Mouse (Mus musculus) retina, postnatal 7 days (tissue): Measurements from ENCODE around the gene Tsc22d3.
"Not testable (repeated sequence)": the region's sequence is repeated elsewhere in the genome, so short reads cannot be mapped to it uniquely, and the experiment has no call there.

Experiments
- DNase-seq: peaks from one replicate; pipeline ENCODE4 v3.0.0-alpha.2; 2012; ENCODE audit warnings: low read depth, low spot score

Tsc22d3 gene

DNA sequence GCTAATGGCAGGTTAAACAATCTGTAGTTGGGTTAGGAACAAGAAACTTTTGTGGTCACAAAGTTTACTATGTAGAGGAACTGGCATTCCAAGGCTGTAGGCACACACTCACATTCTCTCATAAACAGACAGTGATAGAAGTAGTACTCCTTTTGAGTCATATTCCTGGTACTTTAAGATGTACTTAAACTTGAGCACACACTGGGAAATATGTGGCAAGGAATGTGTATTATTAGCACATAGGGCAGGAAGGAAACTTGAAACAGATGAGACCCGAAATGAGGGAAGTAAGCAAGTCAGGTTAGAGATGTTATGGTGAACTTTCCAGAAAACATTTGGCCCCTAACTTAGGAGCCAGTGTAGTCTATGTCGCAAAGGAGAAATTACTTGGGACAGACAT is 34.7 kb downstream of the Tsc22d3 start:
- DNase-seq: no peak

DNA sequence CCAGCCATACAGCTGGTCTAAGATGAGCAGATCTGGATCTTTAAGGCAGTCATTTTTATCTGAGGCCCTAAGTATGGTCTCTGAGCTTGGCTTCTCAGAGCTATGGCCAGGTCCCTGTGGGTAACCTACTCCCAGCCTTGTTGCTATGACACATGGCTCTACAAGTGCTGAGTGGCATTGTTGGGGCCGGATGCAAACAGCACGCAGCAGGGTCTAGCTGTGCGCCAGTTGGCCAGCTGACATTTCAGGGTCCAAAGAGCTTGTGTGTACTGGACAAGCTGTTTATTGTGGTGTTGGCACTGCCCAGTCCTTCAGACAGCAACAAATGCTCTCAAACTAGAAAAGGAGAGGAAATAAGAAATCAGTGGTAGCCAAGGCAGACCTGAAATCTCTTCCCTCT is 35.2 kb downstream of the Tsc22d3 start:
- no peak for DNase-seq

DNA sequence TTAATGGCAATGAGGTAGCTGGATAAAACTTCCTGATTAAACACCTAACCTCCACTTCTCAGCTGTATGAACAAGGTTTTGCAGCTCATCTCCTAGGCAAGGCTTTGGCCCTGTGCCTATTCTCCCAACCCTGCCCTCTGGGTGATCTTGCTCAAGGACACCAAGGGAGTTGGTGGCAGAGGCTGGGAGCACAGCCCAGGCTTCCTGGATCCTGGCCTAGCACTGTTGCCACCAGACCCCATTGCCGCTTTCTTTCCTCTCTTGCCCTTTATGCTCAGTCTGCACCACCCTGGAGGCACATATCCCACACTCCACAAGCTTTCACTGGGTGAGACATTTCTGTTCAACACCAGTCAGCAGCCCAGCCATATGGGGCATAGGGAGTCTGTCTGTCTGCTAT is 35.7 kb downstream of the Tsc22d3 start:
- no peak for DNase-seq

DNA sequence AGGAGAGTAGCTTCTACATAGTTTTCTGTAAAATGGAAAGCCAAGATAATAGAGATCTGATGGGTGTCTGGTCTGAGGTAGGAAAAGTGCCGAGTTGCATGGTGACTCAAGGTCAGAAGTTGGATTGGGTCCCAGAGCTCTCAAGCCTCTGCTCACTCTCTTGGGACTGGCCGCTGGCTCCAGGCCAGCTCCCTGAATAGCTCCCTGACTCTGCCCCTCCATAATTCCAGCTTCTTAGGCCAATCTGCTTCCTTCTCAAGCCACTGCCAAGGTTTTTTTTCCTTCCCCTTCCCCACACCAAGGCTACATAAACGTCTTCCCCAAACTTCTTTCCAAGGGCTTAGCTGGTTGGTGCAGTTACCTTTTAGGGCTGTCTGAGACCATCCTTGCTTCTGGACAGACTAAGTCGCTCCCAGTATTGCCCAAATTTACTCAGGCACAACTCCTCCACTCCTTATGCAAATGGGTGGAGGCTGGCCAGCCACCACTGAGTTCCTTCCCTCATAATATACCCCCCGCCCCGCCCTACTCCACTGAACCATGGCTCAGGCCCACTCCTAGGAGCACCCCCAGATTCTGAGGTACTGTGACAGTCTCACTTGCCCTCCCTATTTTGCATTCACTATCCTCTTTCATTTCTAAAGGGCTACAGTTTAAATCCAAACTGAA is 42.1 kb downstream of the Tsc22d3 start:
- DNase-seq: no peak

DNA sequence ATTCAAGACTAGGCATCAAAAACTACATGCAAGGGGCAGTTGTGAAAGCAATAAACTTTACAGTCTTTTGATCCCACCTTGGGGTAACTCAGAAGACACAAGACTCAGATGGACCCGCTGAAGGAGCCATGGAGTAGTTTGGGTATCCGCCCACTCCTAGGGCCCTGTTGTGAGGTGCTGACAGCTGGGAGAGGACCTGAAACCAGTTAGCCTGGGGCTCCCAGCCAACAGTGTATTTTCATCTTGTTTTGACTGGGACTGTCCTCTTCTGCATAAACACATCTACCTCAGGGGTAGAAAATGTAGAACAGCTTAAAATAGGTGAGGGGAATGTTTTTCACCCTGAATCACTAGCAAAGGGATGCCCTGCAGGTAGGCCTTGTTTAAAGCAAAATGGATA is 44.5 kb downstream of the Tsc22d3 start:
- no peak for DNase-seq

DNA sequence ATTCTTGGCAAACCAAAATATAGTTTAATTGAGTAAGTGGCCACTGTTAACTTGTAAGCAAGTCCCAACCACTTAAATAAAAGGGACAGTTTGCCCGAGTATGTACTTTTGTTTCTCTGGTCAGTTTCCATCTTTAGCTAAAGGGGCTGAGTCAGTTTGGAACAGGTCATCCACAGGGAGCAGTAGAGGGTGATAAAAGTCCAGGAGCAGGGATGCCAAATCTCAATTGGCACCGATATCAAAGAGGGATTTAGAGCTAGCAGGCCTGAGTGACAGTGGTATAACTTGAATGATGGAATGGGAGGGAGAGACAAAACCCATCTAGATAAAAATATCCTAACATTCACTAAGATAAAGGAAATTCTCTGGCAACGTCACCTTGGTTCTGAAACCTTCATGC is 45.0 kb downstream of the Tsc22d3 start:
- no peak for DNase-seq

DNA sequence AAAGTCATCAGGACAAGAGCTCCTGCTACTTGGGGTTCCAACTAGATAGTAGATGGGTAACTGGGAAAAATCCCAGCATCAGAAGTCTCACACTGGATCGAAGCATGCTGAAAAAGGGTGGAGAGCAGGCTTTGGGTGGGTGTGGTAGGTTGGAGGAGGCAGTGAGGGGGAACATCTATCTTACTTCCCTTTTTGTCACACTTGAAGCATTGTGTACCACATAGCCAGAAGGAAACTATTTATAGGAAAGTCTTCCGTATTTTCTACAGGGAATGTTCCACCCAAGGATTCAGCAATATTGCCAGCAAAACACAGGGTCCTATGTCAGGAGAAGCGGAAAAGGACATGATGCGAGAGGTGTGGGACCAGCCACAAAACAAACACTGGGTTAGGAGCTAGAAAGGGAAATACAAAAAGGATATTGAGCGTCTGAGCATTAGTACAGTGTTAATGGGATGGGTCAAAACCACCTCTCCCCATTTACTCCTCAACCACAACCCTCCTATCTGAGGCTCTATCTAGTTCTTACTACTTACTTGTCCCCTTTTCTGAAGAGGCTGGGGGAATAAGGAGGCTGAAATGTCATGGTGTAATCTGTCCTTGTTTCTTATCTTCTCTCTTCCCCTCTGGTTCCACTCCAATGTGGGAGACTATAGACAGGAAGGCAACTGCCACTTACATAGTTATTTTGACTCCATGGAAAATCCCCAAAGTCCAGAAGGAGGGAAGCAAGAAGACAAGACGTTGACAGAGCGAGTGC is 52.6 kb downstream of the Tsc22d3 start:
- no peak for DNase-seq

DNA sequence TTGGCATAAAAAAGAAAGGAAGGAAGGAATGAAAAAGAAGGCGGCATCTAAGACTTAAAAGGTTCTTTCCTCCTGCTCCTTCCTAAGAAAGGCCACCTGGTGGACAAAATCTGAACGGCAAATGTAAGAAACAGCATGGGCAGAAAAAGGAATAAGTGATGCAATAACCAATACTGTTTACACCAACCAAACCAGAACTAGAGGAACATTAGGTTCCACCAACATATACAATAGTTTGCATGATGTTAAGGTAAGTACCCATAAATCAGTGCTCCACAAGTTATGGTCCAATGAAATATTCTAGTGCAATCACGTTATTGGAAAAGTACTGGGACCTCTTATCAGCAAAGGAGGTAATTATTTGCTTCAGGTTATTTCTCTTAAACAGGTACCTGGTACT is 55.7 kb downstream of the Tsc22d3 start:
- peak; percentile 37 for DNase-seq

DNA sequence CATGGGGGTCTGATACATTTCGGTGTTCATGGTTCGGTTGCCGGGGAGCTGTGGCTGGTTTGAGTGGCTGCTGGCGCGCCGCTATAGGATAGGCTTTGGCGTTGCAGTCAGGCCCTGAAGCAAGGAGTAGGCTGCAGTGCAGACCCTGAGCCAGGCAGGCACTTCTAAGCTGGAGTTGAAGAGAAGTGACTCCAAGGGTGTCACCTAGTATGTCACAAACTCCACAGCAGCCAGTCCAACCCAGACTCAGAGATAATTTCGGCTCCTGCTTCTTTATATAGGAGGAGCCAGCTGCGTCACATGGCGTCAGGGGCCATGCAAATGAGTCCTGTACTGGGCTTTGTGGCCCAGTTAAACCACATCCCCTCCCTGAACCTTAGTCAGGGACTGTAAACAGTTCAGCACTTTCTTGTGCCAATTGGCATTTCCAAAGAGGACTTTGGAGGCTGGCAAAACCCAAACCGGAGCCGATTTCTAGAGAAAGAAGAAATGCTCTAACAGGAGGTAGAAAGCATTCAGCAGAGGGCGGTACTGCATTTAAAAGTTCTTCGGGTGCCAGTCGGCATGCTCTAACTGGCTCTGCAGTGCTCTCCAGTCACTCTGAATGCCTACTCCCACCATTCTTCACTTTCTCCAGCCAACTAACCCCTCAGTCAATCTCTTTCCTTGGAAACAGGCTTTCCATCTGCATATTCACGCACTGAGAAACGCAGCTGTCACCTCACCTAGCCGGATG is 57.4 kb downstream of the Tsc22d3 start:
- DNase-seq: peak; percentile 9

DNA sequence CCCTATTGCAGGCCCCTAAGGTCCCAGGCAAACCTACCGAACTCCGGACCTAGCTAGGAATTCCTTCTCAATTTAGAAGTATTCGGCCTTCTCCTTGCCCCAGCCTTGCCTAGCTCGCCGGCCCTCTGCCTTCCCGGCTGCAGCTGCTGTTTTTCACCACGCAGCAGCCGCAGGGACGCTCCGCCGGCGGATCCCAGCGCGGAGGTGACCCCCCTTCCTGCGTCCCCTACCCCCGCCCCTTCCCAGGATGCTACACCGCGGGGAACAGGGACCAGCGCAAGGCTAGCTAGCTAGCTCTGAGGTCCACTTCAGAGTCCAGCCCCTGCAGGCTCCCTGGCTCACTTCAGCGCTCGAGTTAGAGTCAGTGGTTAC is 58.0 kb downstream of the Tsc22d3 start:
- peak; percentile 23 for DNase-seq

DNA sequence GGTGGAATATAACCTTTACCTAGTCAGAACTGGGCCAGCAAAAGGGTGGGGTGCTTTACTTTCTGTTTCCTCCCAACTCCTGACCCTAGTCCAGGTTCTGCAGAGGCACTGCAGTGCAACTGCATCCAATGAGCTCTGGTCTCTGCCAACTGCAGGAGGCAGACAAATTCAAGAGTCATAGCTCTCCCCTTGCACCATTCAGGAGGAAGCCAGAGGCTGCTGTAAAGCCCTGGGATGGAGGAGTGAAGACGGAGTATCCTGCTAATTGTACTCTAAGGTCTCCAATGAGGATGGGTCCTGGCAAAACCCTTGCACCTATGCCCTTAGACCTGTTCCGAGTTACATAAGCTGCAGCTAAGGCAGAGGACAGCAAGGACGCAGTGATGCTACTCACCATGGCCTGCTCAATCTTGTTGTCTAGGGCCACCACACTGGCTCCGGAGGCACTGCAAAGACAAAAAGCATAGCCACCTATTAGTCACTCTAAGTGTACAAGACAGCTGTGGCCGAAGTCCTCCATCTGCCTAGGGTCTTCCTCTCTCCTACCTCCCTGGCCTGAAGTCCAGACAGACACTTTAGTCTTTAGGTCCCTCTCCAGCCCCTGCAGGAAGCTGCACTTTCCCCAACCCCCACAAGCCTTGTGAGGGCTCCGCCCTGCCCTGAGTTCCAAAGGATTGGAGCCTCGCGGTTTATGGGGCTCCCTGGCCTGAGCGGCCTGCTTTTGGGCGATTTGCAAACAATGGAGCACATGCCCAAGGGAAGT is 58.6 kb downstream of the Tsc22d3 start:
- DNase-seq: no peak

DNA sequence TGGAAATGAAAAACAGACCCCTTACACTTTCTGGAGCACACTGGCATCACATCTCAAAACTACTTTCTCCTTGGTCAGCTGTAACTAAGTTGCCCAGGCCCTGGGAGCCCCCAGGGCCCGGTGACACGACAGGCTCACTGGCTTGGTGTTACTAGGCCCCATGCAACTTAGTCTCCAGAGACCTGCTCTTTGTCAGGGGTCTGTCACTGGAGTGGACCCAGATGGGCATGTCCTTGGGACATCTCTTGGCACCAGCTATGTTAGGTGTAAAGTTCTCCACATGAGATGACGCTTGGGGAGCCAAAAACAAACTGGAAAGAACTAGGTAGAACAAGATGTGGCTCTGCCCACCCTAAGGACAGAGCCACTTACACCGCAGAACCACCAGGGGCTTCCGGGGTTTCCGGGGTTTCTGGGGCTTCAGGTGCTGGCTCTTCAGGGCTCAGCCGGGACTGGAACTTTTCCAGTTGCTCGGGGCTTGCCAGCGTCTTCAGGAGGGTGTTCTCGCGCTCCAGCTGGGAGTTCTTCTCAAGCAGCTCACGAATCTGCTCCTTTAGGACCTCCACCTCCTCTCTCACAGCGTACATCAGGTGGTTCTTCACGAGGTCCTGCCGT is 59.9 kb downstream of the Tsc22d3 start:
- DNase-seq: no peak

DNA sequence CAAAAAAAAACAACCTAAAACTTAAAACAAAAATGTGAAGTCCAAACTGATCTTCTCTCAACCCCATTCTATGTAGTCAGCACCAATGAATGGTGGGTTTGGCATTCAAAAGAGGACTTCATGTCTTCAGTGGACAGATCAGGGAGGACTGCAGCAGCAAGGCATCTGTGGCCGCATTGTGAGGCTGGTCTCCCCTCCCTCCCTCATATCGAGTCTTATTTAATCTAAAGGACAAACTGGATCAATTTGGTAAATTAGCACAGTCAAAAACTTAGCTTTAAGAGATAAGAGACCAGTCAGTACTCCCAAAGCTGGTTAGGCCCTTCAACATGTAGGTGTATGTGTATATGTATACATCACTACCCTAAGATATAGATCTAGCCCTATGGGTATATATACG is 60.6 kb downstream of the Tsc22d3 start:
- DNase-seq: not testable (repeated sequence)

DNA sequence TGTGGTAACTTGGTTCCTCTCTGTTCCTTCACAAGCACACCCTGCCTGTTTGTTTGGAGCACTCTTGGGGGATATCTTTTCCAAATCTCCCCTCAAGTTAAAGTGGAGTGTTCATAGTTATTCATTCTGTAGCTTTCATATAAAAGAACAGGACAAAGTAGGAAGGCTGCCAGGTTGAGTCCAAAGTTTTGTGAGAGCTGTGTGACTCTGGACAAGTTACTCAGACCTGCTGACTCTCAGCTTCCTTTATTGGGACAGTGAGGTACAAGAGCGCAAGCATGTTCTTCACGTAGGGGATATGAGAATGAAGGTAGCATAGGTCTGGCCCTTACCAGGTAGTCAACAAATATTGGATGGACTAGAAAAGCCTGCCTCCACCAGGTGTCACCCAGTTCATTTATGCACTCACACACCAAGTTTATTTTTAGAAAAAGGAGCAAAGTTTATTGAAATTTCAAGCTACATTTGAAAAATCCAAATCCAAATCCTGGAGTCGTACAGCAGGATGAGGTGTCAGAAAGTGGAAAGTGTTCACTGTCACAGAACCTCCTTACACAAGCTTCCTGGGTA is 61.3 kb downstream of the Tsc22d3 start:
- no peak for DNase-seq

DNA sequence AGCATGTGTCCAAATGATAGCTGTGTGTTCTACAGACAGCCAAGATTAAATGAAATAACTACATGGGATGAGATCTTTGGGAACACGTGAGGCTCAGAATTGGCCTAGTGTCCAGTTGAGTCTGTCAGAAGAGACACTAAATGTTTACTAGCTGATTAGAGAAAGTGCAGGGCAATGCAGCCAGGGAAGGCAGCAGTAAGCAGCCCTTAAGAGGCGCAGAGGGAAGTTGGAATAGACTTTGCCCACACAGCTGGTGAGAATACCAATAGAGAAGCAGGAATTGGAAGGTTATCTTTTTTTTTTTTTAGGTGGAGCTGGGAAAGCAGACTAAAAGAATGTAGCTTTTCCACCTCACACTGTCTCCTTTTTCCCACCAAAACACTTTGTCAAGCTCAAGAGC is 61.8 kb downstream of the Tsc22d3 start:
- DNase-seq: no peak

DNA sequence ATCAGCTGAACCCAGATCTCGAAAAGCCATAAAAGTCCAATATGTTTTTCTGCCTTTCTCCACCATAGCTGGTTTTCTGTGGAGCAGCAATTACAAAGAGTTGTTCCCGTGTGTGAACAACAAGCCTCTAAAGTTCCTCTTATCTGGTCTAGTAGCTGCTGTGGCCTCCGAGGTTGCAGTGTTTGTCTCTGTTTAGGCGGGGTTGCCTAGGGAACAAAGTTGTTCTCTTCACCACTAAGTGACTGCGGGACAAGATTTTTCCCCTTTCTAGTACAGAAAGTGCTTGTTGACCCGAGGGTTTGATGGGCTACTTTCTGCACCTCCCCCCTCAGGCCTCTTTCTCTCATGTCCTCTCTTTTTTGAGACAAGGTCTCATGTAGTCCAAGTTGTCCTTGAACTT is 62.8 kb downstream of the Tsc22d3 start:
- DNase-seq: no peak

DNA sequence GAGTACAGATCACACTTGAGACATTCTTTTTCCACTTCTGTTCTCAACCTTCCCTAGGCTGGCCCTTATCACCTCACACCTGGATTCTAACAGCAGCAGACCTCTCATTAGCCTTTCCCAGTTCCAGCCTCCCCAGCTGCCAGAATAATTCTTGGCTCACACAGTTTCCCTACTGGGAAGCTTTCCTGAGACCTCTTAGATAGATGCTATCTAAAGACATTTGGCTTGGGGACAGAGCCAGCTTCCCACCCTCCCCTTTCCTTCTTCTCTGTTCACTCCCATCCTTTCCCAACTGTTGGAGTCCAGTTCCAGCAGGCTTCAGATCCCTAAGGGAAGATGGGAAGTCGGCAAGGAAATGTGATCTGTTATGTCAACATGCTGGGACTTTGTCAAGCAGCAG is 65.0 kb downstream of the Tsc22d3 start:
- DNase-seq: no peak

DNA sequence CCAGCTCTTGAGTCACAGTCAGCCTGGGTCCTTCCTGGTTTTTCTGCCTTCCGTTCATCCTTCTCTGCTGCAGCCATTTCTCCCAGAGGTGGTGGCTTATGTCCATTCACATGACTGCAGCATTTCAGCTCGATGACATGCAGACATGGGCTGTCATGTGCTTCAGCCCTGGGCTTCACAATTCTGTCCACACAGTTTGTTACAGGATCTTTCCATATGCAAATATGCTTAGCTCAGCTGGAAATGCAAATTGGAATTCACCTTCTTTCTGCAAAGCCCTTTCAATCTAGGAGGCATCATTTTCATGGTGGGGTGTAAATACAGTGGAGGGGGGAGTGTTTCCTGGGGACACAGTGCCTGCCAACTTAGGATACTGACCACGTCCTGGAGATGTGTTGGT is 66.2 kb downstream of the Tsc22d3 start:
- DNase-seq: no peak

DNA sequence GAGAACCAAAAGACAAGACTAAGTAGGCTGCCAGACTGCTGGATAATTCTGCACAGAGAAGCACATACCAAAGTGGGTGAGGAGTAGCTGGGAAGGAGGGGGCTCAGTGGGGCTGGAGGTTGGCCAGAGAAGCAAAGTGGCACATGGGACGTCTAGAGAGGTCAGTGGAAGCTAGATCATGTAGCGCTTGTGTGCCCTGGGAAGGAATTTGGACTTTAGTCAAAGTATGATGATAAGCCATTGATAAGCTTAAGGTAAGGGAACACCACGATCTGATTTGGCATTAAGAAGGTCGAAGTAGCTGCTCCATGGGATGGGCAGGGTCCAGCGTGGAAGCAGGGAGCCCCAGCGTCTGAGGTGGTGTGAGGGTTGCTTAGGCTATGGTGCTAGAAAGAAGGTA is 68.1 kb downstream of the Tsc22d3 start:
- no peak for DNase-seq

DNA sequence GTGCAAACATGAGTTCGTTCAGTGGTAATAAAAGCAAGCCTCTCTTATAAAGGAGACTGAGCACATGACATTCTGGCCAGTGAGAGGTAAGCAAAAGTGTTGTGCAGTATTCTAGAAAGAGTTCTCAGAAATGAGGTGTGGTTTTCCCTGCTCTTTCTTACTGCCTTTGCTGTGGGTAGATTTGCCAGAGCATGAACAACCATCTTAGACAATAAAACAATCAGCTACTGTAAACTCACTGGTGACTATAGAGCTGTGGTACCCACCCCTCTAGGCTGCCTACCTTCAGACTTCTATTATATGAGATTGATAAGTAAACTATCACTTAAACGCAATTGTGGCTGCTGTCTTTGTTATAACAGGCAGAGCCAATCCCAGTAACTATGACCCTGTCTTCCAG is 69.1 kb downstream of the Tsc22d3 start:
- no peak for DNase-seq

DNA sequence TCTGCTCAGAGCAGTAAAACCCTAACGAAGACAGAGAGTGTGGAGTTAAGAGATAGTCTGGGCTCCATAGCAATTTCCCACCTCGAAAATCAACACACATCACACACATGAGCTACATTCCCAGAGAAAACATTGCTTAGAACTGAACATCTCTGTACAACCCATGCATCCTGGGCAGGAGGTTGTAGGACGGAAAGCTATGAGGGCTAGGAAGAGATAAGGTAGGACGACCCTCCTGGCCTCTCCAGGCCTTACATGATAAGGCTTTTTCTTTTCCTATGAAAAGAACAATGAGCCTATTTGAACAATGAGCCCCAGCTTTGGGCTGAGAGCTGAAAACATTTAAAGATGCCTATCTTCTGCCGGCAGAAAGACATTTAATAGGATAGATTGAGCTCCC is 69.8 kb downstream of the Tsc22d3 start:
- DNase-seq: no peak
